8 mouse cellular contexts compared by ENCODE assay signal in the genomic region with DNA sequence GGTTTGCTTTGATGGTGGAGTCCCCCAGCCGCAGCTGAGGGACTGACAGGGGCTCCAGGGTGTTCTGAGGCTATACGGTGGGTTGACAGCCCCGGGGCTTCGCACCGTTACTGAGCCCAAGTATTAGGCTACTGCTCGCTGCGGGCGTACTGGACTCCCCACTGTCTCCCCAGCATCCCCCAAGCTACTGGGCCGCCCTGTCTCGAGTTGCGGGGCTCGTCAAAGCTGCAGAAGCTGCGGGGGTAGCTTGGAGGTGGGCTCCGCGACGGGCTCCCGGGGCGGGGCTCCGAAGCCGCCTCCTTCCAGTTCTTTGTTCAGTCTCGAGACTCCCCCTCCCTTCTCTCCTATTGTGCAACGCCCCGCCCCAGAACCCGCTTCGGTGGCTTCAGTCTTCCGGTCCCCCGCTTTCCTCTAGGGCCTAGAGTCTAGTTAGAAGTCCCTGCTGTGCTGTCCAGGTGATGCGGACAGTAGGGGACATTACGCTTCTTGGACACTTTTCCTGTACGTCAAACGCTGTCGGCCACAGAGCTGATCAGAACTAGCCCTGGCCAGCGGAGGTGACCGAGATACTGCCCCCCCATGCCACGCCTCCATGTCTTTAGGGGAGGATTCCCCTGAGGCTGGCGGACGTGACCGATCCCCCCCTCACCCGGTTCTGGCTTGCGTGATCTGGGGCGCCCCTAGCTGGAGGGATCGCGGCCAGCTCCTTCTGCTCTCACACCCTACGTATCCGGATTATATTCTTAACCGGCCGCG. TPM values are rescaled to one million over a fixed set of nuclear protein-coding genes. Genes with fewer than 3 reads are reported as not detected.
DNase-seq lines count a peak whose midpoint lies in the region; ATAC-seq and TF ChIP-seq lines count a peak whose summit lies in the region.

No protein-coding gene starts in this region.

- intact Hi-C loops in left cerebral cortex, postnatal 14 days (cut with DNase I) = loop anchor here (1.0 kb wide), 2 partner anchors 62 to 88 kb away; a partner anchor contains a TSS

- DNase-seq in gastrocnemius, postnatal 10 days = peak; percentile 75
- peak; percentile 94 for DNase-seq in induced T-regulatory cell, adult 2 months (ENCODE audit: low read depth)
- peak; percentile 78 to 80 for DNase-seq in left cerebral cortex, postnatal 14 days (ENCODE audit: low spot score in 2 of 2)
- DNase-seq in right cerebral cortex, postnatal 14 days = peak; percentile 75
- DNase-seq in urinary bladder, postnatal 25 days (ENCODE audit: low spot score) = peak; percentile 52

- H3K27ac ChIP-seq in cortical plate, adult 2 months (ENCODE audit: insufficient read depth, low read length) = peak overlapping the region; percentile 96

- peak; percentile 57 for ATAC-seq in activated CD4-positive, CD25-positive, alpha-beta regulatory T cell, adult 4 months
- peak; percentile 62 for ATAC-seq in megakaryocyte-erythroid progenitor cell, adult 5-6 weeks (replicated peaks; ENCODE audit: low FRiP score, low TSS enrichment, poor library complexity, severe bottlenecking)

- 0 out of 2 replicates have a peak, but pooled peaks have one; percentile 4 for TF ChIP-seq CTCF in cortical plate, adult 2 months (IDR thresholded peaks at IDR 0.05; ENCODE audit: extremely low read depth, insufficient read depth, low read length)

- H3K4me3 ChIP-seq in cortical plate, adult 2 months (ENCODE audit: insufficient read depth, low read length) = peak overlapping the region; percentile 98

- H3K4me1 ChIP-seq in cortical plate, adult 2 months (ENCODE audit: control insufficient read depth, insufficient read depth, low read length) = 0 out of 2 replicates have a peak, but pooled peaks cover 1% of the 10 kb centered on the region

- TF ChIP-seq POLR2A in cortical plate, adult 2 months (IDR thresholded peaks at IDR 0.05; ENCODE audit: extremely low read depth, insufficient read depth, low read length) = no peak

RNA-seq across cellular contexts. Expression of a gene that starts 1.0 kb away (rescaled TPM):
- polyA plus RNA-seq in activated CD4-positive, CD25-positive, alpha-beta regulatory T cell, adult 4 months (2017; shearing (Covaris generic)) = 10 to 100 TPM; 35.7 to 37.0 TPM
- polyA plus RNA-seq in cortical plate, adult 2 months (2012; rRNA removed) = 34.0 and 35.1 TPM in 2 replicates
- total RNA-seq in gastrocnemius, postnatal 10 days (2021) = 10 to 100 TPM; 16.9 to 18.2 TPM
- 10 to 100 TPM; 38.4 to 40.9 TPM for total RNA-seq in left cerebral cortex, postnatal 14 days (2021)
- total RNA-seq in megakaryocyte-erythroid progenitor cell, adult 5-6 weeks (2014; fragmentation: Nextera tagmentation) = 6.6 and 15.3 TPM in 2 replicates
- total RNA-seq in megakaryocyte-erythroid progenitor cell, adult 5-6 weeks (2017) = 13.6 and 25.1 TPM in 2 replicates

Comparison
In these comparisons a context has a peak if more than half of its experiments do, and no peak if none do; other contexts are left out.
1. Peak in every context shown above with its lines: DNase-seq, ATAC-seq, H3K4me3 ChIP-seq and H3K27ac ChIP-seq.